In the genomic region with DNA sequence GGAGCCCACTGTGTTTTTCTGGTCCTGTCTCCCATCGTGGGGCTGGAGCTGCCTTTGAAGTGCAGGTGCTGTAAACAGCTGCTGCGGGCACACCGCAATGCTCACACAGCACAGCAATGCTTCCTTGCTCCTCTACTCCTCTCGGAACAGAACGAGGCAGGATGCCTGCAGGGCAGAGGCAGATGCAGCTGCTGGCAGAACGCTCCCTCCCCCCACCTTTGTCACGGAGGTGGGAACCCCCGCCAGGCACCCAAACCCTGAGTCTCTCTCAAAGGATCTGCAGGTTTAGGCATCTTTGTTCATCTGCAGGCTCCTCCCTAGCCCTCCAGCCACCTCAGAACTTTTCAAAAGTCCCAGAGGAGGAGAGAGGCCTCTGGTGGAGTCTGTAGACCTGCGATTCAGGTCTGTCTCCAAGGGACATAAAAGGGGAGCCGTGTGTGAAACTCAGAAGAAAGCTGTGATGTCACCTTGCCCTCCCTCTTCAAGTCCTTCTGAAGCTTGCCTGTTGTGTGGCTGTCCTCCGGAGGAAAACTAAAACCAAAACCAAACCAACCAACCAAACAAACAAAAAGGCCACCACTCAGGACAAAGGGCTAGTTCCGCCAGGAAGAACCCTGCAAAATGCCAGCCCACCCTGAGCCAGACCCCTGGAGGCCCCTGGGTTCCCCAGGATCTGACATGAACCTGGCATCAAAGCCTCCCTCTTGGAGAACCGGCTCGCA, we compare ENCODE assay signal across 8 mouse cellular contexts. TPM values are rescaled to one million over a fixed set of nuclear protein-coding genes. Genes with fewer than 3 reads are reported as not detected.
A peak's percentile ranks its signal among the peaks of the same experiment; 100 is the strongest.
DNase-seq lines count a peak whose midpoint lies in the region; ATAC-seq and TF ChIP-seq lines count a peak whose summit lies in the region.

Gene Spo11 (plus strand): TSS at position 292 of the 722 bp plus-strand sequence.

- no peak for DNase-seq in lung, adult 2 months
- DNase-seq in lung, postnatal 10 days = no peak
- DNase-seq in embryonic facial prominence, embryonic 10.5 days (ENCODE audit: low spot score) = peak; percentile 59
- DNase-seq in limb, embryonic 10.5 days (ENCODE audit: low spot score) = peak; percentile 66
- no peak for DNase-seq in urinary bladder, postnatal 4 days (ENCODE audit: low spot score in 2 of 2)
- no peak for DNase-seq in left cerebral cortex, postnatal 10 days (ENCODE audit: extremely low spot score in 1 of 2, low spot score in 2 of 2)
- no peak for DNase-seq in frontal cortex, postnatal 10 days (ENCODE audit: low spot score in 2 of 2)

- H3K4me1 ChIP-seq in lung, adult 2 months (ENCODE audit: control insufficient read depth, insufficient read depth, low read length) = no peaks in the 10 kb centered on the region
- H3K4me1 ChIP-seq in embryonic facial prominence, embryonic 10.5 days = peaks cover 46% of the 10 kb centered on the region
- peaks cover 40% of the 10 kb centered on the region for H3K4me1 ChIP-seq in limb, embryonic 10.5 days
- H3K4me1 ChIP-seq in neural tube, embryonic 13.5 days (replicated peaks) = peaks cover 22% of the 10 kb centered on the region

- H3K4me2 ChIP-seq in neural tube, embryonic 13.5 days = peak within 1 kb of the TSS; percentile 40

- peak; percentile 58; the same call in 1 of the 2 replicates for ATAC-seq in neural tube, embryonic 13.5 days (ENCODE audit: low read depth)

- no peak for TF ChIP-seq CTCF in lung, adult 2 months (IDR thresholded peaks at IDR 0.05; ENCODE audit: insufficient read depth, low read length)

- no peaks in the 10 kb centered on the region for H3K36me3 ChIP-seq in embryonic facial prominence, embryonic 10.5 days (replicated peaks)
- no peaks in the 10 kb centered on the region for H3K36me3 ChIP-seq in limb, embryonic 10.5 days
- no peaks in the 10 kb centered on the region for H3K36me3 ChIP-seq in neural tube, embryonic 13.5 days

- H3K27ac ChIP-seq in embryonic facial prominence, embryonic 10.5 days (replicated peaks) = peak within 1 kb of the TSS; percentile 78
- H3K27ac ChIP-seq in limb, embryonic 10.5 days = peak within 1 kb of the TSS; percentile 80
- 0 out of 2 replicates have a peak within 1 kb of the TSS, but pooled peaks have one; percentile 49 for H3K27ac ChIP-seq in neural tube, embryonic 13.5 days (replicated peaks)

- WGBS in lung, adult 2 months = 29% methylated on average over 14 of the region's 14 CpGs
- WGBS in embryonic facial prominence, embryonic 10.5 days = 14% methylated on average over 14 of the region's 14 CpGs
- 14% methylated on average over 14 of the region's 14 CpGs for WGBS in limb, embryonic 10.5 days
- WGBS in neural tube, embryonic 13.5 days = 15% methylated on average over 14 of the region's 14 CpGs

- intact Hi-C loops in left cerebral cortex, postnatal 10 days (cut with DNase I) = no loop called here

- H3K4me3 ChIP-seq in lung, adult 2 months (replicated peaks; ENCODE audit: extremely low read depth, low read depth, low read length) = peak within 1 kb of the TSS; percentile 29
- H3K4me3 ChIP-seq in embryonic facial prominence, embryonic 10.5 days = peak within 1 kb of the TSS; percentile 42
- H3K4me3 ChIP-seq in limb, embryonic 10.5 days = peak within 1 kb of the TSS; percentile 36
- no peak within 1 kb of the TSS for H3K4me3 ChIP-seq in neural tube, embryonic 13.5 days

- peaks cover 6% of the 10 kb centered on the region; the same call in 1 of the 2 replicates for H3K27me3 ChIP-seq in embryonic facial prominence, embryonic 10.5 days (replicated peaks; ENCODE audit: low read depth, poor library complexity, severe bottlenecking)
- H3K27me3 ChIP-seq in limb, embryonic 10.5 days (ENCODE audit: low read depth, poor library complexity, severe bottlenecking) = peaks cover 7% of the 10 kb centered on the region; the same call in 1 of the 2 replicates
- H3K27me3 ChIP-seq in neural tube, embryonic 13.5 days = no peaks in the 10 kb centered on the region

- peaks cover 6% of the 10 kb centered on the region for H3K9me3 ChIP-seq in embryonic facial prominence, embryonic 10.5 days
- no peaks in the 10 kb centered on the region for H3K9me3 ChIP-seq in limb, embryonic 10.5 days (replicated peaks)
- H3K9me3 ChIP-seq in neural tube, embryonic 13.5 days = no peaks in the 10 kb centered on the region

- peak within 1 kb of the TSS; percentile 50 for H3K9ac ChIP-seq in neural tube, embryonic 13.5 days

- no peak for TF ChIP-seq POLR2A in lung, adult 2 months (IDR thresholded peaks at IDR 0.05; ENCODE audit: borderline replicate concordance, extremely low read depth, low read depth, low read length)

RNA-seq across cellular contexts. Expression of gene Spo11, which starts in this region (rescaled TPM):
- polyA plus RNA-seq in lung, adult 2 months (2012; rRNA removed) = 0.14 and 0.15 TPM in 2 replicates
- polyA plus RNA-seq in embryonic facial prominence, embryonic 10.5 days (2016; fragmentation: Nextera tagmentation; extraction: Ambion mirVana) = 0.26 and 0.46 TPM in 2 replicates
- 0.36 and 0.79 TPM in 2 replicates for polyA plus RNA-seq in limb, embryonic 10.5 days (2016; fragmentation: Nextera tagmentation; extraction: Ambion mirVana)
- polyA plus RNA-seq in neural tube, embryonic 13.5 days (2015; fragmentation: Nextera tagmentation; extraction: Ambion mirVana) = 0.43 and 0.48 TPM in 2 replicates
- total RNA-seq in left cerebral cortex, postnatal 10 days (2021) = under 1 TPM; 0.39 to 0.49 TPM

Comparison
In these comparisons a context has a peak if more than half of its experiments do, and no peak if none do; other contexts are left out.
1. Peak in DNase-seq, H3K4me3 ChIP-seq and H3K27ac ChIP-seq in embryonic facial prominence, embryonic 10.5 days; RNA of the gene not detected or under 1 TPM.
2. Peak in DNase-seq, H3K4me3 ChIP-seq and H3K27ac ChIP-seq in limb, embryonic 10.5 days; RNA of the gene not detected or under 1 TPM.
3. Peak in ATAC-seq, H3K27ac ChIP-seq, H3K9ac ChIP-seq and H3K4me2 ChIP-seq in neural tube, embryonic 13.5 days; RNA of the gene not detected or under 1 TPM.